Mouse (Mus musculus) embryonic fibroblast, embryonic 13.5 days (primary cell): ENCODE measurements around the gene Fam234b.

Source experiments
- CTCF ChIP-seq: IDR thresholded peaks from 2 replicates; pipeline ENCODE4 v1.5.1; 2011; ENCODE audit warnings: mild to moderate bottlenecking, control low read depth, low read length, moderate library complexity, borderline replicate concordance; ENCODE audit not compliant: insufficient read depth
- POLR2A ChIP-seq: IDR thresholded peaks from 2 replicates; pipeline ENCODE4 v1.6.1; 2011; ENCODE audit warnings: low read depth, mild to moderate bottlenecking, control low read depth, low read length, moderate library complexity

- no peak for TF ChIP-seq CTCF
- TF ChIP-seq POLR2A, result no peak
Measured at GRCm38 (mm10) chr6:135165191-135165590, 32.6 kb upstream of the Fam234b start.
